Mouse (Mus musculus) small intestine, adult 2 months (tissue): ENCODE measurements around the gene Patl1. TPM values are rescaled to one million over a fixed set of nuclear protein-coding genes. Genes with fewer than 3 reads are reported as not detected.
"Not testable (repeated sequence)": the region's sequence is repeated elsewhere in the genome, so short reads cannot be mapped to it uniquely, and the experiment has no call there.

Experiments
- H3K27ac ChIP-seq: fragments of 200-500 bp; 2 replicates; pipeline ENCODE4 v1.5.1; 2012; ENCODE audit warnings: low read depth, low read length, control low read depth, inconsistent platforms; ENCODE audit not compliant: insufficient read depth
- H3K27me3 ChIP-seq: fragments of 200-500 bp; 2 replicates; pipeline ENCODE4 v1.6.1; 2012; ENCODE audit warnings: mild to moderate bottlenecking, moderate library complexity, low read length, inconsistent platforms; ENCODE audit not compliant: control insufficient read depth, insufficient read depth
- H3K36me3 ChIP-seq: fragments of 200-500 bp; 2 replicates; pipeline ENCODE4 v1.6.1; 2012; ENCODE audit warnings: mild to moderate bottlenecking, low read length, control low read depth, inconsistent platforms; ENCODE audit not compliant: control insufficient read depth, insufficient read depth
- H3K4me1 ChIP-seq: fragments of 200-500 bp; 2 replicates; pipeline ENCODE4 v1.6.1; 2012; ENCODE audit warnings: low read length, inconsistent platforms, mixed read lengths; ENCODE audit not compliant: control insufficient read depth, insufficient read depth, insufficient read length
- H3K4me3 ChIP-seq: fragments of 200-500 bp; 2 replicates; pipeline ENCODE4 v1.5.1; 2012; ENCODE audit warnings: low read depth, mild to moderate bottlenecking, control low read depth, inconsistent platforms, low read length, moderate library complexity
- CTCF ChIP-seq: fragments of 200-500 bp; IDR thresholded peaks from 2 replicates; pipeline ENCODE4 v1.5.1; 2012; ENCODE audit warnings: low read depth, mild to moderate bottlenecking, control low read depth, inconsistent platforms, low read length, moderate library complexity, mixed read lengths; ENCODE audit not compliant: insufficient replicate concordance, insufficient read length; ENCODE audit errors: extremely low read depth
- POLR2A ChIP-seq: fragments of 200-500 bp; IDR thresholded peaks from 2 replicates; pipeline ENCODE4 v1.6.1; 2012; ENCODE audit warnings: low read depth, mild to moderate bottlenecking, control low read depth, inconsistent platforms, low read length, moderate library complexity
- WGBS: fragments of 180-500 bp; shearing (Covaris S2); methylation state at CpG from one replicate; pipeline ENCODE4 v1.1.7; 2018; 5-methylcytosine and 5-hydroxymethylcytosine counted together
- polyA plus RNA-seq: library from polyadenylated mRNA; depleted of rRNA; stranded (reverse); fragments of >200 nt; gene quantifications from 2 replicates; pipeline ENCODE4 v1.2.3, GENCODE M21; 2012

Patl1 gene
- polyA plus RNA-seq, 1 experiment, result 12.2 TPM

DNA sequence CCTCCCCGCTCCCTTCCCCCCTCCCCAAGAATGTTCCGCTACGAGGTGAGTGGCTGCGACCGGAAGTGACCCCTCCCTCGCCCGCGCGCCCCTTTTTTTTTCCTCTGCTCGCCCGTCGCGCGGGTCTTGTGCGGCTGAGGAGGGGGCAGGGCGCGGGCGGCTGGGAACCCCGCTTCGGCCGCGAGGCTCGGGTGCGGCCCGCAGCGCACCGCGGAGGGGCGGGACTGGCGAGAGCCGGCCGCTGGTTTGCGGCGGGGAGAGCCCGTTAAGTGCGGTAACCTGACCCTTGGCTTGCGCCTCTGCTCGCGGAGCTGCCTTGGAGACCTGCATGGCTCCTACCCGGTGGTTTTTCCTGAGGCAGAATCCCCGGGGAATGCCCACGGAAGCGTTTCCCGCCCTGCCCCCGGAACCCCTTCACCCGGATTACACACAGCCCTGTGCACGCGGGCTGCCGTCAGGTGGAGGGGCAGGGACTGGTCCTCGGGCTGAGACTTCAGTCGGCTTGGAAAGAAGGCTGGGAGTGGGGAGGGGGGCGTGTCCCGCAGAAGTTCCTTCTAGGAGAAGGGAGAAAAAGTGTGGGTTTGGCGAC, 428 bp downstream of the Patl1 start:
- Histone ChIP-seq H3K36me3 (peaks cover 13% of the 10 kb centered on the region), H3K27ac (peak overlapping the region; percentile 58), H3K4me1 (peaks cover 3% of the 10 kb centered on the region; the same call in 1 of the 2 replicates), H3K4me3 (peak overlapping the region; percentile 95), H3K27me3 (no peaks in the 10 kb centered on the region)
- TF ChIP-seq POLR2A (no peak), CTCF (no peak)
- under 1% methylated on average over 51 of the region's 54 CpGs for WGBS

- Histone ChIP-seq H3K27ac (no peak overlapping the region), H3K4me3 (no peak overlapping the region), H3K27me3 (no peaks in the 10 kb centered on the region), H3K36me3 (peaks cover 28% of the 10 kb centered on the region), H3K4me1 (peaks cover 3% of the 10 kb centered on the region; the same call in 1 of the 2 replicates)
- TF ChIP-seq CTCF, result no peak
- no peak for TF ChIP-seq POLR2A
- 12% methylated on average over 2 of the region's 2 CpGs for WGBS
Observed at GRCm38 (mm10) chr19:11915804-11916203, 3.6 kb downstream of the Patl1 start.

DNA sequence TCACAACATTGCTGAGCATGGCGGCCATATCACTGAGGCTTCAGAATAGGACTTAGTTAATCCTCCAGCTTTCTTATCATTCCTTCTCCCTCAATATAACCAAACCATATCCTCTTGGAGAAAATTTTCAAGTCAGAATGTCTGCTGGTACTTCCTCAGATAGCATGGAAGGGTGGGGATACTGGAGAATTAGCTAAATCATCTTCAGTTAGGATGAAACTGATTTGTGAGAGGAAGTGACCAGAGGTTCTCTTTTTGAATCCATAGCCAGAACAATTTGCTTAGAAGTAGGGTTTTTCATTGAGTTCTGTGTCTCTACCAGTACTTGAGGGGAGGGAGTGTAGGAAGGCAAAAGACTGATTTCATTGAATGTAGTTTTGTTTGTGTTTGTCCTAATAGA, 9.9 kb downstream of the Patl1 start:
- H3K4me1 ChIP-seq, result no peaks in the 10 kb centered on the region
- TF ChIP-seq POLR2A (no peak), CTCF (no peak)
- 91% methylated on average over 1 of the region's 1 CpGs for WGBS
- H3K27ac ChIP-seq, result no peak overlapping the region
- H3K27me3 ChIP-seq, result no peaks in the 10 kb centered on the region
- H3K4me3 ChIP-seq, result no peak overlapping the region
- H3K36me3 ChIP-seq, result peaks cover 60% of the 10 kb centered on the region

DNA sequence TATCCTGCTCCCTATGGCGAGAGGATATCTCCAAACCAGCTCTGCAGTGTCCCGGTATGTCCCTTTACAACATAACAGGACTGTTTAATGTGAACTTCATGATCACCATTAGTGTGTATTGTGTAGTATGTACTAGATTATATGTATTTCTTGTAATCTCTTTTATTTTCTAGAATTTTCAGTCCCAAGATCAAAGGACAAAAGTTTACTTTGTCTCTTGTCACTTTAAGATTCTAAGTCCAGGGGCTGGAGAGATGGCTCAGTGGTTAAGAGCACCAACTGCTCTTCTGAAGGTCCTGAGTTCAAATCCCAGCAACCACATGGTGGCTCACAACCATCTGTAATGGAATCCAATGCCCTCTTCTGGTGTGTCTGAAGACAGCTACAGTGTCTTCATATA, 10.3 kb downstream of the Patl1 start:
- not testable (repeated sequence) for H3K27ac ChIP-seq, H3K4me1 ChIP-seq, H3K27me3 ChIP-seq, H3K4me3 ChIP-seq
- WGBS, result 95% methylated on average over 2 of the region's 2 CpGs
- H3K36me3 ChIP-seq, result peaks cover 57% of the 10 kb centered on the region

DNA sequence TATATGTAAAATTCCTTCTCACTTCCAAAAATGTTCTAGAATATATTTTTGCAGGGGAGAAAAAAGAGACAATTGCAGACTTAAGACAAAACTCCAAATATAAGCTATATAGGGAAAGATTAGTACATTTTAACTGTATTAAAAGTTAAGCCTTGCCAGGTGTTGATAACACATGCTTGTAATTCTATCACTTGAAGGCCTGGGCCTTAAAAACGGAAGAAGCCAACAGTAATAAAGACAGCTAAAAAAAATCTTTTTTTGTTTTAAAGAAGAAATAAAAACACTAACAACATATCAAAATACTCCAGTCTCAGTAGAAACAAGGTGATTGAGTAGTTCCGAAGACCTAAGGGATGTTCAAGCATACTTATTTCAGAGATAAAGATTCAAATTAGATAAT, 14.2 kb downstream of the Patl1 start:
- Histone ChIP-seq H3K27me3 (no peaks in the 10 kb centered on the region), H3K36me3 (peaks cover 62% of the 10 kb centered on the region), H3K4me3 (no peak overlapping the region), H3K4me1 (no peaks in the 10 kb centered on the region), H3K27ac (no peak overlapping the region)
- 84% methylated on average over 2 of the region's 2 CpGs for WGBS
- TF ChIP-seq CTCF (no peak), POLR2A (no peak)

- H3K27me3 ChIP-seq, result no peaks in the 10 kb centered on the region
- no peak for TF ChIP-seq POLR2A
- no peak for TF ChIP-seq CTCF
- 86% methylated on average over 4 of the region's 4 CpGs for WGBS
- no peak overlapping the region for H3K4me3 ChIP-seq
- H3K4me1 ChIP-seq, result no peaks in the 10 kb centered on the region
- H3K27ac ChIP-seq, result no peak overlapping the region
- peaks cover 64% of the 10 kb centered on the region for H3K36me3 ChIP-seq
Observed at GRCm38 (mm10) chr19:11928025-11928748, 16.0 kb downstream of the Patl1 start.

GRCm38 (mm10) chr19:11946460-11946859, 34.3 kb downstream of the Patl1 start:
- WGBS, result 95% methylated on average over 9 of the region's 9 CpGs
- H3K27ac ChIP-seq, H3K4me3 ChIP-seq, H3K4me1 ChIP-seq, H3K27me3 ChIP-seq: not testable (repeated sequence)
- peaks cover 27% of the 10 kb centered on the region for H3K36me3 ChIP-seq
